Mouse (Mus musculus) midbrain, postnatal 0 days (tissue): ENCODE data around the gene Trpc5os. TPM values are rescaled to one million over a fixed set of nuclear protein-coding genes. Genes with fewer than 3 reads are reported as not detected.

Experiments
- ATAC-seq: fragments of 200-750 bp; cut with Nextera tagmentation; 2 replicates; pipeline ENCODE4 v1.8.0; 2017; ENCODE audit warnings: moderate number of reproducible peaks, mild to moderate bottlenecking, moderate TSS enrichment, moderate library complexity; ENCODE audit not compliant: low FRiP score
- DNase-seq: peaks from one replicate; pipeline ENCODE4 v3.0.0-alpha.2; 2015; ENCODE audit warnings: low spot score
- H3K27ac ChIP-seq: fragments of 300-500 bp; sonication (generic); 2 replicates; pipeline ENCODE4 v1.5.1; 2014; ENCODE audit warnings: low read depth, mild to moderate bottlenecking, low read length, mixed read lengths
- H3K27me3 ChIP-seq: fragments of 300-500 bp; sonication (generic); 2 replicates; pipeline ENCODE4 v1.6.1; 2014; ENCODE audit warnings: low read length, control low read depth, mixed read lengths; ENCODE audit not compliant: insufficient read depth
- H3K36me3 ChIP-seq: fragments of 300-500 bp; sonication (generic); 2 replicates; pipeline ENCODE4 v1.6.1; 2014; ENCODE audit warnings: low read length, control low read depth, mixed read lengths; ENCODE audit not compliant: insufficient read depth
- H3K4me1 ChIP-seq: fragments of 300-500 bp; sonication (generic); 2 replicates; pipeline ENCODE4 v1.6.1; 2014; ENCODE audit warnings: mild to moderate bottlenecking, control low read depth, antibody characterized with exemption, low read length, mixed read lengths; ENCODE audit not compliant: insufficient read depth
- H3K4me2 ChIP-seq: fragments of 300-500 bp; sonication (generic); 2 replicates; pipeline ENCODE4 v1.6.1; 2014; ENCODE audit warnings: low read depth, mild to moderate bottlenecking, low read length, mixed read lengths; ENCODE audit not compliant: poor library complexity, severe bottlenecking
- H3K4me3 ChIP-seq: fragments of 300-500 bp; sonication (generic); 2 replicates; pipeline ENCODE4 v1.5.1; 2014; ENCODE audit warnings: low read depth, mild to moderate bottlenecking, low read length, moderate library complexity
- H3K9ac ChIP-seq: fragments of 300-500 bp; sonication (generic); replicated peaks from 2 replicates; pipeline ENCODE4 v1.6.1; 2014; ENCODE audit warnings: mild to moderate bottlenecking, low read length, moderate library complexity, mixed read lengths; ENCODE audit not compliant: poor library complexity, severe bottlenecking
- H3K9me3 ChIP-seq: fragments of 300-500 bp; sonication (generic); 2 replicates; pipeline ENCODE4 v1.6.1; 2016; ENCODE audit warnings: low read length, control low read depth
- CTCF ChIP-seq: IDR thresholded peaks from 2 replicates; pipeline ENCODE4 v1.5.1; 2016; ENCODE audit warnings: antibody characterized with exemption, mild to moderate bottlenecking
- WGBS: fragments of 180-500 bp; shearing (Covaris S2); extraction: QIAGEN DNeasy Blood & Tissue Kit; methylation state at CpG from one replicate; pipeline ENCODE4 v1.1.7; 2014; 5-methylcytosine and 5-hydroxymethylcytosine counted together
- polyA plus RNA-seq: library from polyadenylated mRNA; unstranded; fragments of >200 nt; fragmentation: Nextera tagmentation; extraction: Ambion mirVana; gene quantifications from 2 replicates; pipeline ENCODE4 v1.2.1, GENCODE M21; 2015
- total RNA-seq: library from RNA; depleted of rRNA; stranded (reverse); fragments of >200 nt; gene quantifications from 2 replicates; pipeline ENCODE4 v1.2.3, GENCODE M21; 2014; rRNA removed

Gene Trpc5os
- total and polyA plus RNA-seq, 2 experiments from 2014 or later, result 0.07 TPM; not detected in 1

- no peak for TF ChIP-seq CTCF
- H3K4me3 ChIP-seq, result no peak overlapping the region
- no peaks in the 10 kb centered on the region for H3K9me3 ChIP-seq
- no peaks in the 10 kb centered on the region for H3K4me1 ChIP-seq
- H3K27me3 ChIP-seq, result no peaks in the 10 kb centered on the region
- 74% methylated on average over 1 of the region's 1 CpGs for WGBS
- H3K36me3 ChIP-seq, result no peaks in the 10 kb centered on the region
- no peak for DNase-seq
- H3K4me2 ChIP-seq, result no peak overlapping the region
- H3K27ac ChIP-seq, result no peak overlapping the region
- ATAC-seq, result no peak
- no peak overlapping the region for H3K9ac ChIP-seq
Observed at GRCm38 (mm10) chrX:144491394-144491793, 35.0 kb downstream of the Trpc5os start.

- no peak for TF ChIP-seq CTCF
- DNase-seq (no peak), ATAC-seq (no peak)
- H3K4me1 ChIP-seq, result no peaks in the 10 kb centered on the region
- no peaks in the 10 kb centered on the region for H3K9me3 ChIP-seq
- H3K4me2 ChIP-seq, result no peak overlapping the region
- no peak overlapping the region for H3K4me3 ChIP-seq
- 79% methylated on average over 5 of the region's 5 CpGs for WGBS
- no peak overlapping the region for H3K27ac ChIP-seq
- no peaks in the 10 kb centered on the region for H3K36me3 ChIP-seq
- no peak overlapping the region for H3K9ac ChIP-seq
- H3K27me3 ChIP-seq, result no peaks in the 10 kb centered on the region
Observed at GRCm38 (mm10) chrX:144523239-144523638, 66.9 kb downstream of the Trpc5os start.

GRCm38 (mm10) chrX:144526042-144526441, 69.7 kb downstream of the Trpc5os start:
- WGBS, result 80% methylated on average over 7 of the region's 7 CpGs
- DNase-seq (no peak), ATAC-seq (no peak)
- Histone ChIP-seq H3K4me1 (no peaks in the 10 kb centered on the region), H3K27ac (no peak overlapping the region), H3K9me3 (no peaks in the 10 kb centered on the region), H3K4me3 (no peak overlapping the region), H3K9ac (no peak overlapping the region), H3K4me2 (no peak overlapping the region), H3K27me3 (no peaks in the 10 kb centered on the region), H3K36me3 (no peaks in the 10 kb centered on the region)
- TF ChIP-seq CTCF, result no peak

Other genes starting within 250 kb of the Trpc5os start
- gene Alg13, start 138.8 kb upstream of the Trpc5os start, total RNA-seq, result 11.3 and 24.3 TPM in 2 replicates
- gene Alg13, start 138.8 kb upstream of the Trpc5os start, polyA plus RNA-seq, result 11.3 and 13.2 TPM in 2 replicates
- 15.3 and 16.3 TPM in 2 replicates for gene Trpc5, start 231.6 kb downstream of the Trpc5os start, total RNA-seq
- gene Trpc5, start 231.6 kb downstream of the Trpc5os start, polyA plus RNA-seq, result 3.2 and 3.9 TPM in 2 replicates
- 0.88 and 2.0 TPM in 2 replicates for gene Rtl4, start 232.3 kb downstream of the Trpc5os start, total RNA-seq
- gene Rtl4, start 232.3 kb downstream of the Trpc5os start, polyA plus RNA-seq, result 1.4 and 1.8 TPM in 2 replicates